Mouse (Mus musculus): ENCODE data around the gene Rffl. TPM values are rescaled to one million over a fixed set of nuclear protein-coding genes. Genes with fewer than 3 reads are reported as not detected.

The Rffl gene
- polyA plus RNA-seq, 1 experiment from 2014 or later, result 9.7 TPM

- H3K27me3 ChIP-seq (replicated peaks; ENCODE audit: control insufficient read depth, insufficient read depth, low read length), result no peaks in the 10 kb centered on the region
- H3K4me2 ChIP-seq (ENCODE audit: low read depth, low read length), result no peak overlapping the region
- WGBS, result 90% methylated on average over 3 of the region's 3 CpGs
- H3K9ac ChIP-seq (ENCODE audit: low read depth, low read length), result no peak overlapping the region
- H3K4me3 ChIP-seq (ENCODE audit: low read depth, low read length), result no peak overlapping the region
- 0 out of 2 replicates have a peak, but pooled peaks cover 16% of the 10 kb centered on the region for H3K4me1 ChIP-seq (ENCODE audit: control insufficient read depth, insufficient read depth, low read length)
- no peak for ATAC-seq (ENCODE audit: low read depth)
- DNase-seq (ENCODE audit: low spot score), result no peak
- no peak overlapping the region for H3K27ac ChIP-seq (replicated peaks; ENCODE audit: low read depth, low read length)
- 0 out of 2 replicates have a peak, but pooled peaks cover 9% of the 10 kb centered on the region for H3K36me3 ChIP-seq (ENCODE audit: control insufficient read depth, insufficient read depth, low read length)
- no peaks in the 10 kb centered on the region for H3K9me3 ChIP-seq (ENCODE audit: control insufficient read depth, low read length)
Observed at GRCm38 (mm10) chr11:82886559-82886958, 15.5 kb upstream of the Rffl start.

GRCm38 (mm10) chr11:82883180-82883579 is 12.2 kb upstream of the Rffl start:
- H3K9ac ChIP-seq (ENCODE audit: low read depth, low read length), result no peak overlapping the region
- H3K27me3 ChIP-seq (replicated peaks; ENCODE audit: control insufficient read depth, insufficient read depth, low read length), result no peaks in the 10 kb centered on the region
- no peak overlapping the region for H3K27ac ChIP-seq (replicated peaks; ENCODE audit: low read depth, low read length)
- 0 out of 2 replicates have a peak, but pooled peaks cover under 1% of the 10 kb centered on the region for H3K4me1 ChIP-seq (ENCODE audit: control insufficient read depth, insufficient read depth, low read length)
- no peaks in the 10 kb centered on the region for H3K9me3 ChIP-seq (ENCODE audit: control insufficient read depth, low read length)
- 62% methylated on average over 8 of the region's 8 CpGs for WGBS
- H3K4me3 ChIP-seq (ENCODE audit: low read depth, low read length), result no peak overlapping the region
- H3K36me3 ChIP-seq (ENCODE audit: control insufficient read depth, insufficient read depth, low read length), result peaks cover 20% of the 10 kb centered on the region; the same call in 1 of the 2 replicates
- no peak for ATAC-seq (ENCODE audit: low read depth)
- H3K4me2 ChIP-seq (ENCODE audit: low read depth, low read length), result no peak overlapping the region
- DNase-seq (ENCODE audit: low spot score), result no peak

- ATAC-seq (ENCODE audit: low read depth), result peak; percentile 60; the same call in 1 of the 2 replicates
- H3K9me3 ChIP-seq (ENCODE audit: control insufficient read depth, low read length), result no peaks in the 10 kb centered on the region
- no peaks in the 10 kb centered on the region for H3K4me1 ChIP-seq (ENCODE audit: control insufficient read depth, insufficient read depth, low read length)
- H3K27me3 ChIP-seq (replicated peaks; ENCODE audit: control insufficient read depth, insufficient read depth, low read length), result no peaks in the 10 kb centered on the region
- H3K4me2 ChIP-seq (ENCODE audit: low read depth, low read length), result no peak overlapping the region
- 81% methylated on average over 7 of the region's 7 CpGs for WGBS
- H3K4me3 ChIP-seq (ENCODE audit: low read depth, low read length), result no peak overlapping the region
- no peak overlapping the region for H3K9ac ChIP-seq (ENCODE audit: low read depth, low read length)
- peaks cover 16% of the 10 kb centered on the region; the same call in 1 of the 2 replicates for H3K36me3 ChIP-seq (ENCODE audit: control insufficient read depth, insufficient read depth, low read length)
- peak; percentile 18 for DNase-seq (ENCODE audit: low spot score)
- H3K27ac ChIP-seq (replicated peaks; ENCODE audit: low read depth, low read length), result no peak overlapping the region
Observed at GRCm38 (mm10) chr11:82877726-82878344, 6.8 kb upstream of the Rffl start.

- no peaks in the 10 kb centered on the region for H3K9me3 ChIP-seq (ENCODE audit: control insufficient read depth, low read length)
- WGBS, result 86% methylated on average over 5 of the region's 5 CpGs
- H3K4me3 ChIP-seq (ENCODE audit: low read depth, low read length), result no peak overlapping the region
- no peak for ATAC-seq (ENCODE audit: low read depth)
- no peak overlapping the region for H3K4me2 ChIP-seq (ENCODE audit: low read depth, low read length)
- H3K36me3 ChIP-seq (ENCODE audit: control insufficient read depth, insufficient read depth, low read length), result 0 out of 2 replicates have a peak, but pooled peaks cover 8% of the 10 kb centered on the region
- H3K27me3 ChIP-seq (replicated peaks; ENCODE audit: control insufficient read depth, insufficient read depth, low read length), result no peaks in the 10 kb centered on the region
- DNase-seq (ENCODE audit: low spot score), result no peak
- no peak overlapping the region for H3K9ac ChIP-seq (ENCODE audit: low read depth, low read length)
- no peak overlapping the region for H3K27ac ChIP-seq (replicated peaks; ENCODE audit: low read depth, low read length)
- H3K4me1 ChIP-seq (ENCODE audit: control insufficient read depth, insufficient read depth, low read length), result no peaks in the 10 kb centered on the region
Observed at GRCm38 (mm10) chr11:82875631-82876030, 4.6 kb upstream of the Rffl start.

GRCm38 (mm10) chr11:82874924-82875323 is 3.9 kb upstream of the Rffl start:
- WGBS, result 72% methylated on average over 5 of the region's 5 CpGs
- Histone ChIP-seq H3K4me2 (ENCODE audit: low read depth, low read length) (no peak overlapping the region), H3K36me3 (ENCODE audit: control insufficient read depth, insufficient read depth, low read length) (0 out of 2 replicates have a peak, but pooled peaks cover 8% of the 10 kb centered on the region), H3K4me1 (ENCODE audit: control insufficient read depth, insufficient read depth, low read length) (no peaks in the 10 kb centered on the region), H3K4me3 (ENCODE audit: low read depth, low read length) (no peak overlapping the region), H3K27ac (replicated peaks; ENCODE audit: low read depth, low read length) (no peak overlapping the region), H3K9ac (ENCODE audit: low read depth, low read length) (no peak overlapping the region), H3K9me3 (ENCODE audit: control insufficient read depth, low read length) (no peaks in the 10 kb centered on the region), H3K27me3 (replicated peaks; ENCODE audit: control insufficient read depth, insufficient read depth, low read length) (no peaks in the 10 kb centered on the region)
- ATAC-seq (ENCODE audit: low read depth) (no peak), DNase-seq (ENCODE audit: low spot score) (no peak)

- no peaks in the 10 kb centered on the region for H3K27me3 ChIP-seq (replicated peaks; ENCODE audit: control insufficient read depth, insufficient read depth, low read length)
- no peaks in the 10 kb centered on the region for H3K4me1 ChIP-seq (ENCODE audit: control insufficient read depth, insufficient read depth, low read length)
- H3K9me3 ChIP-seq (ENCODE audit: control insufficient read depth, low read length), result no peaks in the 10 kb centered on the region
- peak overlapping the region; percentile 74 for H3K9ac ChIP-seq (ENCODE audit: low read depth, low read length)
- H3K27ac ChIP-seq (replicated peaks; ENCODE audit: low read depth, low read length), result peak overlapping the region; percentile 52; the same call in 1 of the 2 replicates
- WGBS, result 5% methylated on average over 27 of the region's 36 CpGs
- ATAC-seq (ENCODE audit: low read depth), result peak; percentile 38; the same call in 1 of the 2 replicates
- DNase-seq (ENCODE audit: low spot score), result peak; percentile 48
- no peaks in the 10 kb centered on the region for H3K36me3 ChIP-seq (ENCODE audit: control insufficient read depth, insufficient read depth, low read length)
- peak overlapping the region; percentile 83 for H3K4me2 ChIP-seq (ENCODE audit: low read depth, low read length)
- H3K4me3 ChIP-seq (ENCODE audit: low read depth, low read length), result peak overlapping the region; percentile 81
Observed at GRCm38 (mm10) chr11:82870173-82871030, 608 bp downstream of the Rffl start.

- ATAC-seq (ENCODE audit: low read depth), result no peak
Observed at GRCm38 (mm10) chr11:82869506-82870172, 1.4 kb downstream of the Rffl start.

GRCm38 (mm10) chr11:82867956-82868355 is 3.1 kb downstream of the Rffl start:
- DNase-seq (ENCODE audit: low spot score), result no peak
- Histone ChIP-seq H3K4me2 (ENCODE audit: low read depth, low read length) (no peak overlapping the region), H3K4me3 (ENCODE audit: low read depth, low read length) (no peak overlapping the region), H3K27ac (replicated peaks; ENCODE audit: low read depth, low read length) (no peak overlapping the region), H3K4me1 (ENCODE audit: control insufficient read depth, insufficient read depth, low read length) (no peaks in the 10 kb centered on the region), H3K27me3 (replicated peaks; ENCODE audit: control insufficient read depth, insufficient read depth, low read length) (no peaks in the 10 kb centered on the region), H3K9ac (ENCODE audit: low read depth, low read length) (no peak overlapping the region), H3K36me3 (ENCODE audit: control insufficient read depth, insufficient read depth, low read length) (no peaks in the 10 kb centered on the region), H3K9me3 (ENCODE audit: control insufficient read depth, low read length) (no peaks in the 10 kb centered on the region)
- WGBS, result 83% methylated on average over 5 of the region's 5 CpGs
- no peak for ATAC-seq (ENCODE audit: low read depth)

More at GRCm38 (mm10) chr11:82869506-82870172, 1.4 kb downstream of the Rffl start:
- no peaks in the 10 kb centered on the region for H3K4me1 ChIP-seq (ENCODE audit: control insufficient read depth, insufficient read depth, low read length)
- H3K4me3 ChIP-seq (ENCODE audit: low read depth, low read length), result peak overlapping the region; percentile 81
- H3K27ac ChIP-seq (replicated peaks; ENCODE audit: low read depth, low read length), result no peak overlapping the region
- WGBS, result 67% methylated on average over 9 of the region's 9 CpGs
- H3K4me2 ChIP-seq (ENCODE audit: low read depth, low read length), result peak overlapping the region; percentile 83
- H3K9ac ChIP-seq (ENCODE audit: low read depth, low read length), result peak overlapping the region; percentile 74; the same call in 1 of the 2 replicates
- no peaks in the 10 kb centered on the region for H3K27me3 ChIP-seq (replicated peaks; ENCODE audit: control insufficient read depth, insufficient read depth, low read length)
- no peaks in the 10 kb centered on the region for H3K36me3 ChIP-seq (ENCODE audit: control insufficient read depth, insufficient read depth, low read length)
- DNase-seq (ENCODE audit: low spot score), result no peak
- H3K9me3 ChIP-seq (ENCODE audit: control insufficient read depth, low read length), result no peaks in the 10 kb centered on the region

All from embryonic facial prominence, embryonic 14.5 days (tissue).